In the genomic region with DNA sequence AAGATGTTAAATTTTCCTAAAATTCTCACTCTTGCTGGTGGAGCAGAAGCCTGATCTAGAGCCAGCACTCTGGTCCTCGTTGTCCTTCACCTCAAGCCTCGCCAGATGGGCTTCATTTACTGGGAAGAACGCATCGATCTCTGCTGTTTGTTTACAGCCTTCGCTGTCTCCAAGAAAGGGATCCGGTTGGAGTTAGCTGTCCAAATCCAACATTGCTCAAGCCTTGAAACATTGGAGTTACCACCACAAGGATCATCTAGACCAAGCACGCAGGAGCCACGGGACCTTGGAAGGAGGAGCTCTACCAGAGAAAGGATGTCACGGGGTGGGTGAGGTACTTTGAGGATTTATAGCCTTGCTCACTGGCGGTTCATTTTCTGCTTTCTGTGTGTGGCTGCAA, we compare ENCODE assay signal across 17 mouse cellular contexts.
DNase-seq lines count a peak whose midpoint lies in the region; ATAC-seq and TF ChIP-seq lines count a peak whose summit lies in the region.
"Had no signal": no experiment of that assay in that cellular context is flagged by ENCODE, and none has a peak within 500 bp of the region (broad histone marks: within the 10 kb centered on the region; RNA-seq: fewer than 3 reads in every experiment).

No protein-coding gene starts in this region.

- H3K36me3 ChIP-seq in testis, adult 2 months (ENCODE audit: control insufficient read depth, insufficient read depth, low read length) = no peaks in the 10 kb centered on the region
- no peaks in the 10 kb centered on the region for H3K36me3 ChIP-seq in hindbrain, embryonic 13.5 days
- H3K36me3 ChIP-seq: embryonic facial prominence, embryonic 12.5 days; forebrain, embryonic 15.5 days; heart, embryonic 10.5 days; hindbrain, embryonic 15.5 days had no signal

- H3K27me3 ChIP-seq in testis, adult 2 months (ENCODE audit: control insufficient read depth, insufficient read depth, low read length) = no peaks in the 10 kb centered on the region
- H3K27me3 ChIP-seq in hindbrain, embryonic 13.5 days = no peaks in the 10 kb centered on the region
- H3K27me3 ChIP-seq: embryonic facial prominence, embryonic 12.5 days; forebrain, embryonic 15.5 days; hindbrain, embryonic 15.5 days had no signal

- no peaks in the 10 kb centered on the region for H3K9me3 ChIP-seq in hindbrain, embryonic 13.5 days
- H3K9me3 ChIP-seq: embryonic facial prominence, embryonic 12.5 days; forebrain, embryonic 15.5 days; heart, embryonic 10.5 days; hindbrain, embryonic 15.5 days had no signal

- no peak for ATAC-seq in hindbrain, embryonic 13.5 days (ENCODE audit: low FRiP score)

- WGBS in lung, adult 2 months = 63% methylated on average over 10 of the region's 10 CpGs
- 87% methylated on average over 10 of the region's 10 CpGs for WGBS in hindbrain, embryonic 13.5 days

- H3K4me3 ChIP-seq in lung, adult 2 months (replicated peaks; ENCODE audit: extremely low read depth, low read depth, low read length) = no peak overlapping the region
- peak overlapping the region; percentile 5; the same call in 1 of the 2 replicates for H3K4me3 ChIP-seq in testis, adult 2 months (ENCODE audit: control insufficient read depth, low read depth, low read length)
- no peak overlapping the region for H3K4me3 ChIP-seq in hindbrain, embryonic 13.5 days
- H3K4me3 ChIP-seq: embryonic facial prominence, embryonic 12.5 days; forebrain, embryonic 15.5 days; heart, embryonic 10.5 days; hindbrain, embryonic 15.5 days had no signal

- TF ChIP-seq POLR2A in lung, adult 2 months (IDR thresholded peaks at IDR 0.05; ENCODE audit: borderline replicate concordance, extremely low read depth, low read depth, low read length) = no peak
- no peak for TF ChIP-seq POLR2A in testis, adult 2 months (IDR thresholded peaks at IDR 0.05; ENCODE audit: control insufficient read depth, low read depth, low read length)

- H3K4me2 ChIP-seq in hindbrain, embryonic 13.5 days = no peak overlapping the region
- H3K4me2 ChIP-seq: embryonic facial prominence, embryonic 12.5 days; forebrain, embryonic 15.5 days; hindbrain, embryonic 15.5 days had no signal

- no peak overlapping the region for H3K9ac ChIP-seq in hindbrain, embryonic 13.5 days
- H3K9ac ChIP-seq: embryonic facial prominence, embryonic 12.5 days; forebrain, embryonic 15.5 days; hindbrain, embryonic 15.5 days had no signal

- DNase-seq in lung, adult 18-20 months = peak; percentile 4 to 18
- DNase-seq in lung, adult 2 months = no peak
- DNase-seq in lung, postnatal 14 days = peak; percentile 13
- DNase-seq in B cell, adult 2 months = no peak
- no peak for DNase-seq in left cerebral cortex, adult 8-10 months (ENCODE audit: low spot score in 2 of 2)
- DNase-seq: adrenal gland, adult 8-10 months; adrenal gland, postnatal 36 days; cerebellum, adult 9-10 months; cerebellum, postnatal 25 days; heart, adult 18-20 months; heart, postnatal 10 days had no signal

- TF ChIP-seq CTCF in lung, adult 2 months (IDR thresholded peaks at IDR 0.05; ENCODE audit: insufficient read depth, low read length) = no peak
- no peak for TF ChIP-seq CTCF in testis, adult 2 months (IDR thresholded peaks at IDR 0.05; ENCODE audit: control insufficient read depth, insufficient read depth, insufficient replicate concordance, low read depth, low read length)

- peak overlapping the region; percentile 54; the same call in 1 of the 2 replicates for H3K27ac ChIP-seq in testis, adult 2 months (ENCODE audit: control insufficient read depth, insufficient read depth, low read depth, low read length)
- no peak overlapping the region for H3K27ac ChIP-seq in hindbrain, embryonic 13.5 days
- H3K27ac ChIP-seq: embryonic facial prominence, embryonic 12.5 days; forebrain, embryonic 15.5 days; heart, embryonic 10.5 days; hindbrain, embryonic 15.5 days had no signal

- H3K4me1 ChIP-seq in lung, adult 2 months (ENCODE audit: control insufficient read depth, insufficient read depth, low read length) = no peaks in the 10 kb centered on the region
- H3K4me1 ChIP-seq in testis, adult 2 months (ENCODE audit: control insufficient read depth, insufficient read depth, low read length) = no peaks in the 10 kb centered on the region
- peaks cover 3% of the 10 kb centered on the region; the same call in 1 of the 2 replicates for H3K4me1 ChIP-seq in hindbrain, embryonic 13.5 days (replicated peaks)
- H3K4me1 ChIP-seq: embryonic facial prominence, embryonic 12.5 days; heart, embryonic 10.5 days; hindbrain, embryonic 15.5 days had no signal

Comparison
In these comparisons a context has a peak if more than half of its experiments do, and no peak if none do; other contexts are left out.
1. DNase-seq: peak in lung, adult 18-20 months (2 of 2) and lung, postnatal 14 days (single experiment); none in lung, adult 2 months (single experiment), B cell, adult 2 months (0 of 2) and left cerebral cortex, adult 8-10 months (0 of 2).